Mouse (Mus musculus) heart, embryonic 14.5 days (tissue): ENCODE data around the gene Tecr. TPM values are rescaled to one million over a fixed set of nuclear protein-coding genes. Genes with fewer than 3 reads are reported as not detected.

ENCODE experiments used
- ATAC-seq: fragments of 200-750 bp; cut with Nextera tagmentation; 2 replicates; pipeline ENCODE4 v1.8.0; 2017; ENCODE audit warnings: low read depth, moderate TSS enrichment; ENCODE audit not compliant: insufficient number of reproducible peaks, insufficient read depth, low FRiP score
- H3K27ac ChIP-seq, 2 experiments: fragments of 200-500 bp in 1 of 2; fragments of 300-500 bp in 1 of 2; sonication (generic) in 1 of 2; replicated peaks in 1 of 2; 2 replicates each; pipeline ENCODE4 v1.5.1; 2012 to 2014; ENCODE audit warnings: low read depth in 2 of 2, low read length in 2 of 2, control low read depth in 1 of 2, mild to moderate bottlenecking in 1 of 2, mixed read lengths in 1 of 2; ENCODE audit not compliant: control insufficient read depth in 1 of 2, insufficient read depth in 1 of 2
- H3K27me3 ChIP-seq: fragments of 300-500 bp; sonication (generic); 2 replicates; pipeline ENCODE4 v1.6.1; 2014; ENCODE audit warnings: mild to moderate bottlenecking, low read length, control low read depth; ENCODE audit not compliant: control insufficient read depth, insufficient read depth
- H3K36me3 ChIP-seq: fragments of 300-500 bp; sonication (generic); 2 replicates; pipeline ENCODE4 v1.6.1; 2014; ENCODE audit warnings: mild to moderate bottlenecking, control low read depth, low read length, mixed read lengths; ENCODE audit not compliant: control insufficient read depth, insufficient read depth
- H3K4me1 ChIP-seq, 2 experiments: fragments of 200-500 bp in 1 of 2; fragments of 300-500 bp in 1 of 2; sonication (generic) in 1 of 2; 2 replicates each; pipeline ENCODE4 v1.6.1; 2012 to 2014; ENCODE audit warnings: low read length in 2 of 2, control low read depth in 1 of 2, mixed read lengths in 1 of 2; ENCODE audit not compliant: control insufficient read depth in 2 of 2, insufficient read depth in 2 of 2
- H3K4me2 ChIP-seq: fragments of 300-500 bp; sonication (generic); 2 replicates; pipeline ENCODE4 v1.6.1; 2014; ENCODE audit warnings: mild to moderate bottlenecking, low read length
- H3K4me3 ChIP-seq, 2 experiments: fragments of 200-500 bp in 1 of 2; fragments of 300-500 bp in 1 of 2; sonication (generic) in 1 of 2; 2 replicates each; pipeline ENCODE4 v1.5.1; 2012 to 2014; ENCODE audit warnings: low read length in 2 of 2, mild to moderate bottlenecking in 2 of 2, control low read depth in 1 of 2, low read depth in 1 of 2, moderate library complexity in 1 of 2; ENCODE audit not compliant: control insufficient read depth in 1 of 2, insufficient read depth in 1 of 2
- H3K9ac ChIP-seq: fragments of 300-500 bp; sonication (generic); 2 replicates; pipeline ENCODE4 v1.6.1; 2014; ENCODE audit warnings: mild to moderate bottlenecking, low read length
- H3K9me3 ChIP-seq: fragments of 300-500 bp; sonication (generic); 2 replicates; pipeline ENCODE4 v1.6.1; 2016; ENCODE audit warnings: low read length, control low read depth; ENCODE audit not compliant: control insufficient read depth
- WGBS: fragments of 180-500 bp; shearing (Covaris S2); extraction: QIAGEN DNeasy Blood & Tissue Kit; methylation state at CpG from one replicate; pipeline ENCODE4 v1.1.7; 2014; 5-methylcytosine and 5-hydroxymethylcytosine counted together
- polyA plus RNA-seq: library from polyadenylated mRNA; unstranded; fragments of >200 nt; fragmentation: Nextera tagmentation; extraction: Ambion mirVana; gene quantifications from 2 replicates; pipeline ENCODE4 v1.2.1, GENCODE M21; 2014

The Tecr gene
- polyA plus RNA-seq, 1 experiment from 2014 or later, result 507 TPM

DNA sequence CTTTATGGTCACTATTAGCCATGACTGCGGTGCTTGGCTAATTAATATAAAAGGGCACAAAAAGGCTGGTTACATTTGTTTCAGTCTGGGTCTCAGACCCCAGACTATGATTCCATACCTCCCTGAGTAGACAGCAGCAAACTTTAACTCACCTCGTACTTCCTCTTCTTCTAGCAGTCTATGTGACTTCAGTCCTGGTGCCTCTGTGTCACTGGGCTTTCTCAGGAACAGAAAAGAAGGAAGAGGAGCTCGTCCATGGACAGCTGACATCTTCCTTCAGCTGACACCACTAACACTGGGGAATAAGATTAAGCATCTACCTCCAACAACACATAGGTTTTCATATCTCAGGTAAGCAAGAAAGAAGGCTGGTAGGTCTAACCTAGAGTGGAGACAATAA lies 72.0 kb downstream of the Tecr start, which contains the start of gene Olfr370:
Olfr370 (plus strand) TSS at position 45 of the 400 bp plus-strand sequence.
- Histone ChIP-seq H3K9me3 (no peaks in the 10 kb centered on the region), H3K27ac (no peak within 1 kb of the TSS), H3K9ac (no peak within 1 kb of the TSS), H3K4me3 (no peak within 1 kb of the TSS), H3K27me3 (no peaks in the 10 kb centered on the region; the same call in 1 of the 2 replicates), H3K36me3 (no peaks in the 10 kb centered on the region), H3K4me1 (no peaks in the 10 kb centered on the region), H3K4me2 (no peak within 1 kb of the TSS)
- WGBS, result 63% methylated on average over 3 of the region's 3 CpGs
- no peak for ATAC-seq

DNA sequence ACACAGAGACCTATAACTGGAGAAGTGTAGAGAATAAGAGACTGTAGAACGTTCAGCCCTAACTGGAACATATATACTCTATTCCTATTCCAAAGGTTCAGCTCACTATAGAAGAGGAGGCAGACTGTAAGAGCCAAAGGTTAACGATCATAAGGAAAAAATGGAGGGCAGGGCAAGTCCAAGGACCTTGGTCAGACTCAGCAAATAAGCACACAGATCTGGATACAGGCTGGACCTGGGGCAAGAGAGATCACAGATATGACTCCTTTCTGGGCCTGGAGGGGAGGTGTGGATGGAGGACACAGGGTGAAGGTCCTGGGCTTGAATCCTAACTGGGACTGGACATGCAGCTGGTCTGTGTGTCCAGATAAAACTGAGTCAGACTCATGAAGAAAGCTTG lies 73.0 kb downstream of the Tecr start:
- ATAC-seq, result no peak
- Histone ChIP-seq H3K4me2 (no peak overlapping the region), H3K4me1 (no peaks in the 10 kb centered on the region), H3K9ac (no peak overlapping the region), H3K36me3 (no peaks in the 10 kb centered on the region), H3K27me3 (no peaks in the 10 kb centered on the region; the same call in 1 of the 2 replicates), H3K4me3 (no peak overlapping the region), H3K27ac (no peak overlapping the region), H3K9me3 (no peaks in the 10 kb centered on the region)
- 77% methylated on average over 2 of the region's 2 CpGs for WGBS

Other genes starting within 250 kb of the Tecr start
- gene Clgn, start 218.1 kb downstream of the Tecr start, polyA plus RNA-seq, result 0.08 TPM in 1 of 2 replicates, not detected in the other
- 76.3 and 79.9 TPM in 2 replicates for gene Scoc, start 149.6 kb downstream of the Tecr start, polyA plus RNA-seq
- not detected in 2 replicates for gene Olfr370, start 72.2 kb downstream of the Tecr start, polyA plus RNA-seq
- gene Ndufb7, start 41.3 kb downstream of the Tecr start, polyA plus RNA-seq, result 717 and 718 TPM in 2 replicates
- gene Dnajb1, start 222 bp upstream of the Tecr start, polyA plus RNA-seq, result 37.0 and 38.2 TPM in 2 replicates
- 133 and 139 TPM in 2 replicates for gene Gipc1, start 44.7 kb upstream of the Tecr start, polyA plus RNA-seq
- gene Ptger1, start 58.7 kb upstream of the Tecr start, polyA plus RNA-seq, result 0.42 and 0.58 TPM in 2 replicates
- gene Pkn1, start 91.2 kb upstream of the Tecr start, polyA plus RNA-seq, result 19.5 and 22.7 TPM in 2 replicates
- gene Ddx39, start 107.2 kb upstream of the Tecr start, polyA plus RNA-seq, result 114 and 119 TPM in 2 replicates
- 35.6 and 35.9 TPM in 2 replicates for gene Adgre5, start 133.4 kb upstream of the Tecr start, polyA plus RNA-seq